Mouse (Mus musculus) embryonic facial prominence, embryonic 12.5 days (tissue): ENCODE measurements at regions not wholly inside any gene's neighbourhood (a gene's known extent, or its start where the extent isn't known, plus 50 kb on each side); places are given as distances from the start of the nearest gene placed in this dataset.
A peak's percentile ranks its signal among the peaks of the same experiment; 100 is the strongest.

Experiments used
- ATAC-seq: fragments of 200-750 bp; cut with Nextera tagmentation; 2 replicates; pipeline ENCODE4 v1.8.0; 2017; ENCODE audit not compliant: insufficient number of reproducible peaks, insufficient read depth, low FRiP score, low TSS enrichment
- H3K27ac ChIP-seq: fragments of 300-500 bp; sonication (generic); 2 replicates; pipeline ENCODE4 v1.5.1; 2016; ENCODE audit warnings: mild to moderate bottlenecking
- H3K27me3 ChIP-seq: fragments of 300-500 bp; sonication (generic); 2 replicates; pipeline ENCODE4 v1.6.1; 2016; ENCODE audit warnings: mild to moderate bottlenecking, moderate library complexity
- H3K36me3 ChIP-seq: fragments of 300-500 bp; sonication (generic); 2 replicates; pipeline ENCODE4 v1.6.1; 2016; ENCODE audit warnings: mild to moderate bottlenecking
- H3K4me1 ChIP-seq: fragments of 300-500 bp; sonication (generic); 2 replicates; pipeline ENCODE4 v1.6.1; 2016
- H3K4me2 ChIP-seq: fragments of 300-500 bp; sonication (generic); replicated peaks from 2 replicates; pipeline ENCODE4 v1.6.1; 2016; ENCODE audit warnings: mild to moderate bottlenecking, moderate library complexity
- H3K4me3 ChIP-seq: fragments of 300-500 bp; sonication (generic); 2 replicates; pipeline ENCODE4 v1.5.1; 2016; ENCODE audit warnings: mild to moderate bottlenecking
- H3K9ac ChIP-seq: fragments of 300-500 bp; sonication (generic); 2 replicates; pipeline ENCODE4 v1.6.1; 2016; ENCODE audit warnings: mild to moderate bottlenecking, moderate library complexity
- H3K9me3 ChIP-seq: fragments of 300-500 bp; sonication (generic); 2 replicates; pipeline ENCODE4 v1.6.1; 2016; ENCODE audit warnings: mild to moderate bottlenecking, moderate library complexity
- WGBS: fragments of 180-500 bp; shearing (Covaris S2); methylation state at CpG from one replicate; pipeline ENCODE4 v1.1.7; 2016; 5-methylcytosine and 5-hydroxymethylcytosine counted together

DNA sequence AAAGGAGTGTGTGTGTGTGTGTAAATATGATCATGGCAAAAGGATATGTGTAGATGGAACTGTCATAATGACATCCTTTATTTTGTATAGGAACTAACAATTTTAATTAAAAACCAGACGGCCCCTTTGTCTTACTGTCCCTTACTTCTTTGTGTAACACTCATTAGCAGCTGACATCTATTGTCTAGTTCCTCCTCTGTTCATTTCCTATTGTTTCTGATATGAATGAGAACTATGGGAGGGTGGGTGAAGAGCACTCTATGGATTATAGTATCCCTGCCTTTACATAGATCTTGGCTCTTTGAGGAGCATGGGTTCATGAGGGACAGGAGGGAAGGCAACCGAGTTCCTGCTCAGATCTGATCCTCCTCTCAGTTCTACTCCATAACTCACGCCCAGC, 273.8 kb downstream of the Slc30a10 start:
- no peaks in the 10 kb centered on the region; the same call in 1 of the 2 replicates for H3K27me3 ChIP-seq
- 61% methylated on average over 3 of the region's 3 CpGs for WGBS
- no peak for ATAC-seq
- H3K4me3 ChIP-seq, result no peak overlapping the region
- peaks cover 19% of the 10 kb centered on the region for H3K4me1 ChIP-seq
- no peak overlapping the region for H3K27ac ChIP-seq
- H3K9ac ChIP-seq, result no peak overlapping the region
- H3K36me3 ChIP-seq, result no peaks in the 10 kb centered on the region
- H3K4me2 ChIP-seq, result no peak overlapping the region
- no peaks in the 10 kb centered on the region for H3K9me3 ChIP-seq

DNA sequence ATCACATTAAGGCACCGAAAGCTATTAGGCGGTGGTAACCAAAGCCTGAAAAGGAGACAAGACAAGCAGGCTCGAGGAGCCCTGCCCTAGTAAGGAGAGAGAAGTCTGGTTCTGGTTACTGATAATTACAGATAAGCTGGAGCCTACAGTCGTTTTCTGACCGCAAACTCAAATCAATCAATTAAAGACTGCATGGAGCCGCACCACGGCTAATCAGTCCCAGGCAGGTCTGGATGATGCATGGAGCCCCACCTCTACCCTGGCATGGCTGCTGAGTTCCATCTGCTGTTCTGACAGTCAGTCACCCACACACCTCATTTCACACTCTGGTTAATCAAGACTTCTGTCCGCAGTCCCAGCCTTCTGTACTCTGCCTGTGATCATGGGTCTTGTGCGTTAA, 276.4 kb downstream of the Slc30a10 start:
- no peaks in the 10 kb centered on the region for H3K9me3 ChIP-seq
- 16% methylated on average over 9 of the region's 9 CpGs for WGBS
- H3K4me3 ChIP-seq, result no peak overlapping the region
- H3K27me3 ChIP-seq, result no peaks in the 10 kb centered on the region; the same call in 1 of the 2 replicates
- 0 out of 2 replicates have a peak overlapping the region, but pooled peaks have one; percentile 50 for H3K27ac ChIP-seq
- H3K4me2 ChIP-seq, result no peak overlapping the region
- no peaks in the 10 kb centered on the region for H3K36me3 ChIP-seq
- H3K4me1 ChIP-seq, result peaks cover 19% of the 10 kb centered on the region
- peak; percentile 78 for ATAC-seq
- H3K9ac ChIP-seq, result no peak overlapping the region

- Histone ChIP-seq H3K4me1 (0 out of 2 replicates have a peak, but pooled peaks cover 4% of the 10 kb centered on the region), H3K9me3 (no peaks in the 10 kb centered on the region), H3K27ac (no peak overlapping the region), H3K36me3 (no peaks in the 10 kb centered on the region), H3K27me3 (no peaks in the 10 kb centered on the region), H3K4me2 (no peak overlapping the region), H3K4me3 (no peak overlapping the region), H3K9ac (no peak overlapping the region)
- ATAC-seq, result no peak
- 82% methylated on average over 2 of the region's 2 CpGs for WGBS
Measured at GRCm38 (mm10) chr1:185736773-185737172, 282.1 kb downstream of the Slc30a10 start.

GRCm38 (mm10) chr1:185741034-185741890, 286.6 kb downstream of the Slc30a10 start:
- Histone ChIP-seq H3K4me1 (0 out of 2 replicates have a peak, but pooled peaks cover 4% of the 10 kb centered on the region), H3K27ac (0 out of 2 replicates have a peak overlapping the region, but pooled peaks have one; percentile 18), H3K36me3 (no peaks in the 10 kb centered on the region), H3K9ac (no peak overlapping the region), H3K27me3 (no peaks in the 10 kb centered on the region), H3K4me2 (no peak overlapping the region), H3K9me3 (no peaks in the 10 kb centered on the region), H3K4me3 (no peak overlapping the region)
- no peak for ATAC-seq
- 26% methylated on average over 11 of the region's 11 CpGs for WGBS

DNA sequence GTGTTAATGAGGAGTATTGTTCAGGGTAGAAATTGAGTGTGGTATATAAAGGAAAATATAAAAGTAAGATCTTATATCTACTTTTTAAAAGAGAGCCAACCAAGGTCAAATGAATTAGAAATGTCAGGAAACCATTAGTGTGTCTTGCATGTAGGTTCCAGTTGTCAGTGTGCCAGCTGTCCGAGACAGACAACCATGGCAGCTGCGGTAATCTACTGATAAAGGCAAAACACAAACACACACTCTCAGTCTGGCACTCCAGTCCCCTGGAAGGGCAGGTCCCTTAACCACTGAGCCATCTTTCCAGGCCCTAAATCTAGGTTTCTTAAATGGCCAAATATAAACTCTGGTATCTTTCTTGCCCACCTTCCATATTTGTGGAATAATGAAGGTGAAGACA, 294.6 kb downstream of the Slc30a10 start:
- Histone ChIP-seq H3K36me3 (no peaks in the 10 kb centered on the region), H3K4me1 (no peaks in the 10 kb centered on the region; the same call in 1 of the 2 replicates), H3K27me3 (no peaks in the 10 kb centered on the region), H3K27ac (no peak overlapping the region), H3K9me3 (no peaks in the 10 kb centered on the region), H3K4me2 (no peak overlapping the region), H3K4me3 (no peak overlapping the region), H3K9ac (no peak overlapping the region)
- no peak for ATAC-seq
- 76% methylated on average over 2 of the region's 2 CpGs for WGBS

- no peak overlapping the region for H3K27ac ChIP-seq
Measured at GRCm38 (mm10) chr1:185754486-185755290, 300.0 kb downstream of the Slc30a10 start.

DNA sequence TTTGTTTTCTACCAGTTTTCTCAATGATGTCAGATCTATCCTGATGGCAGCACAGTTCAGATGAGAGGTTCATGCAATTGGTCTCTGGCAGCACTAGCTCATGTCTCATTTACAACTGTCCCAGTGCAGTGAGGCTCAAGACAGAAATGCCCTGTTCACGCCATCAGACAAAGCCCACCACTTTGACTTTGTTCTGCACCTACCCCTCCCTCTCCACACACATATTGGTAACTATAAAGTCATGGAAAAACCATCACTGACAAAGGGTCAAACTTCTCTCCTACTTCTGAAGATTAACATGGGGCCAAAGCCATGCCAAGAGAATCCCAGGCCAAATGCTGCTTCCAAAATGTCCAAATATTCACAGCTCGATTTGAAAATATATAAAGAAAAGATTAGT, 302.7 kb downstream of the Slc30a10 start:
- no peak for ATAC-seq
- Histone ChIP-seq H3K27ac (no peak overlapping the region), H3K27me3 (no peaks in the 10 kb centered on the region), H3K4me3 (no peak overlapping the region), H3K9me3 (no peaks in the 10 kb centered on the region), H3K9ac (no peak overlapping the region), H3K4me2 (no peak overlapping the region), H3K36me3 (no peaks in the 10 kb centered on the region), H3K4me1 (no peaks in the 10 kb centered on the region; the same call in 1 of the 2 replicates)
- 80% methylated on average over 2 of the region's 2 CpGs for WGBS

More at GRCm38 (mm10) chr1:185754486-185755290, 300.0 kb downstream of the Slc30a10 start:
- Histone ChIP-seq H3K4me3 (no peak overlapping the region), H3K9me3 (no peaks in the 10 kb centered on the region), H3K27me3 (no peaks in the 10 kb centered on the region), H3K4me1 (no peaks in the 10 kb centered on the region; the same call in 1 of the 2 replicates), H3K9ac (no peak overlapping the region), H3K36me3 (no peaks in the 10 kb centered on the region), H3K4me2 (no peak overlapping the region)
- WGBS, result 49% methylated on average over 13 of the region's 13 CpGs
- ATAC-seq, result no peak

- ATAC-seq, result no peak
- Histone ChIP-seq H3K9me3 (no peaks in the 10 kb centered on the region), H3K4me2 (no peak overlapping the region), H3K4me1 (0 out of 2 replicates have a peak, but pooled peaks cover 3% of the 10 kb centered on the region), H3K36me3 (no peaks in the 10 kb centered on the region), H3K27me3 (no peaks in the 10 kb centered on the region), H3K27ac (no peak overlapping the region), H3K9ac (no peak overlapping the region), H3K4me3 (no peak overlapping the region)
- WGBS, result 47% methylated on average over 3 of the region's 3 CpGs
Measured at GRCm38 (mm10) chr1:185774202-185774601, 319.6 kb downstream of the Slc30a10 start.

DNA sequence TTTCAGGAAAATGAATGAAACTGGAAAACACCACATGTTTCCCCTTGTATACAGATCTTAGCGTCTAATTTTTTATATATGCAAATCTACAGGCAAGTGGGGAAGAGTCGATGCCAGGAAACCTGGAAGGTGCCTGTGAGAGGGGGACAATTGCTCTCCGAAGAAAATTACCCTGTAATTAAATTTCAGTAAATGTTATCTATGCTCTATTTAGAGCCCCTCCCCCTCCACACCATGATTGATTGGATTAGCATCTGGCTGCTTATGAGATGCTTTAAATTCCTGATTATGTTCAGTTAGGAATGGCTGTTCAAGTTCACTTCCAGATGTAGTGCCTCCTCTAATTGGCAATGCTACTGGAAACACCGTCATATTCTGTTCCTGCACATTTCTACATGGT, 325.0 kb downstream of the Slc30a10 start:
- H3K27me3 ChIP-seq, result no peaks in the 10 kb centered on the region
- H3K9ac ChIP-seq, result no peak overlapping the region
- no peak overlapping the region for H3K27ac ChIP-seq
- H3K4me1 ChIP-seq, result 0 out of 2 replicates have a peak, but pooled peaks cover 3% of the 10 kb centered on the region
- ATAC-seq, result no peak
- no peak overlapping the region for H3K4me3 ChIP-seq
- no peaks in the 10 kb centered on the region for H3K36me3 ChIP-seq
- no peaks in the 10 kb centered on the region for H3K9me3 ChIP-seq
- H3K4me2 ChIP-seq, result no peak overlapping the region
- 48% methylated on average over 4 of the region's 4 CpGs for WGBS

- no peaks in the 10 kb centered on the region for H3K9me3 ChIP-seq
- H3K4me2 ChIP-seq, result no peak overlapping the region
- no peak overlapping the region for H3K27ac ChIP-seq
- H3K9ac ChIP-seq, result no peak overlapping the region
- peaks cover 2% of the 10 kb centered on the region; the same call in 1 of the 2 replicates for H3K4me1 ChIP-seq
- WGBS, result 94% methylated on average over 3 of the region's 3 CpGs
- no peak overlapping the region for H3K4me3 ChIP-seq
- H3K36me3 ChIP-seq, result no peaks in the 10 kb centered on the region
- no peaks in the 10 kb centered on the region for H3K27me3 ChIP-seq
- ATAC-seq, result no peak
Measured at GRCm38 (mm10) chr1:185802156-185802555, 315.0 kb downstream of the Lyplal1 start.

- no peaks in the 10 kb centered on the region for H3K36me3 ChIP-seq
- no peak for ATAC-seq
- WGBS, result 83% methylated on average over 3 of the region's 3 CpGs
- H3K9ac ChIP-seq, result no peak overlapping the region
- H3K27ac ChIP-seq, result no peak overlapping the region
- no peak overlapping the region for H3K4me3 ChIP-seq
- no peaks in the 10 kb centered on the region for H3K27me3 ChIP-seq
- H3K4me1 ChIP-seq, result peaks cover 6% of the 10 kb centered on the region
- H3K9me3 ChIP-seq, result no peaks in the 10 kb centered on the region
- H3K4me2 ChIP-seq, result no peak overlapping the region
Measured at GRCm38 (mm10) chr1:185814901-185815300, 302.2 kb downstream of the Lyplal1 start.
